Mouse (Mus musculus): ENCODE results near the gene Acot10. TPM values are rescaled to one million over a fixed set of nuclear protein-coding genes. Genes with fewer than 3 reads are reported as not detected.

The Acot10 gene
- polyA plus RNA-seq, 1 experiment from 2014 or later, result 0.21 TPM

Other genes with a start within 250 kb of the Acot10 start
- 2.0 and 2.1 TPM in 2 replicates for gene Cdh12, start 217.5 kb downstream of the Acot10 start, polyA plus RNA-seq (2015; fragmentation: Nextera tagmentation; extraction: Ambion mirVana)